Mouse (Mus musculus) liver, embryonic 14.5 days (tissue): ENCODE results near the gene Ctdnep1.

Experiments
- CTCF ChIP-seq: IDR thresholded peaks from 2 replicates; pipeline ENCODE4 v1.5.1; 2016; ENCODE audit warnings: antibody characterized with exemption, low read depth, control low read depth
- EP300 ChIP-seq: IDR thresholded peaks from 2 replicates; pipeline ENCODE4 v1.6.1; 2016; ENCODE audit warnings: antibody characterized with exemption, low read depth

DNA sequence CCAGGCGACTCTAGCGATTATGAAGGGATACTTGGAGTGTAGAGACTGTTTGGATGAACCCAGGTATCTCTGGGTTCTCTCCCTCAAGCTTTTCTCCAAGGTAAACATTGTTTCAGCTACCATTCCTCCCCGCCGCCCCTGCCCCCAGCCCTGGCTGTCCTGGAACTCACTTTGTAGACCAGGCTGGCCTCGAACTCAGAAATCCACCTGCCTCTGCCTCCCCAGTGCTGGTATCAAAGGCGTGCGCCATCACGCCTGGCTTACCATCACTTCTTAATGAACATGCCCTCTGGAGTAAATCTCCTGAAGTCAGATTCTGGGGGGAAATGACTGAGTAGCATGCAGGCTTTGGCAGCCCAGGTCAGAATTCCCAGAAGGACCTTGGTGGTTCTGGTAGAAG, 1.3 kb downstream of the Ctdnep1 start, which contains the start of gene Elp5:
- TF ChIP-seq CTCF (no peak), EP300 (no peak)
